Mouse (Mus musculus) intestine, embryonic 14.5 days (tissue): ENCODE results near the gene Zfp414. TPM values are rescaled to one million over a fixed set of nuclear protein-coding genes. Genes with fewer than 3 reads are reported as not detected.

Experiments used
- ATAC-seq: fragments of 200-750 bp; cut with Nextera tagmentation; replicated peaks from 2 replicates; pipeline ENCODE4 v1.8.0; 2017; ENCODE audit warnings: low read depth, moderate number of reproducible peaks, moderate TSS enrichment, moderate library complexity; ENCODE audit not compliant: low FRiP score, low TSS enrichment
- DNase-seq: peaks from one replicate; pipeline ENCODE4 v3.0.0-alpha.2; 2018; ENCODE audit warnings: low spot score
- H3K27ac ChIP-seq: fragments of 300-500 bp; sonication (generic); 2 replicates; pipeline ENCODE4 v1.5.1; 2014; ENCODE audit warnings: low read depth, mild to moderate bottlenecking, control low read depth
- H3K27me3 ChIP-seq: fragments of 300-500 bp; sonication (generic); replicated peaks from 2 replicates; pipeline ENCODE4 v1.6.1; 2014; ENCODE audit warnings: low read length, control low read depth; ENCODE audit not compliant: control insufficient read depth, insufficient read depth
- H3K36me3 ChIP-seq: fragments of 300-500 bp; sonication (generic); 2 replicates; pipeline ENCODE4 v1.6.1; 2014; ENCODE audit warnings: low read length, control low read depth; ENCODE audit not compliant: control insufficient read depth, insufficient read depth
- H3K4me1 ChIP-seq: fragments of 300-500 bp; sonication (generic); replicated peaks from 2 replicates; pipeline ENCODE4 v1.6.1; 2014; ENCODE audit warnings: low read length, control low read depth, mixed read lengths; ENCODE audit not compliant: control insufficient read depth, insufficient read depth
- H3K4me2 ChIP-seq: fragments of 300-500 bp; sonication (generic); 2 replicates; pipeline ENCODE4 v1.6.1; 2014; ENCODE audit warnings: low read length
- H3K4me3 ChIP-seq: fragments of 300-500 bp; sonication (generic); 2 replicates; pipeline ENCODE4 v1.5.1; 2014; ENCODE audit warnings: low read depth, low read length, control low read depth, mixed read lengths
- H3K9ac ChIP-seq: fragments of 300-500 bp; sonication (generic); 2 replicates; pipeline ENCODE4 v1.6.1; 2014; ENCODE audit warnings: mild to moderate bottlenecking, low read length
- H3K9me3 ChIP-seq: fragments of 300-500 bp; sonication (generic); 2 replicates; pipeline ENCODE4 v1.6.1; 2016; ENCODE audit warnings: low read length, control low read depth; ENCODE audit not compliant: control insufficient read depth
- WGBS: fragments of 180-500 bp; shearing (Covaris S2); extraction: QIAGEN DNeasy Blood & Tissue Kit; methylation state at CpG from one replicate; pipeline ENCODE4 v1.1.7; 2014; 5-methylcytosine and 5-hydroxymethylcytosine counted together
- polyA plus RNA-seq: library from polyadenylated mRNA; unstranded; fragments of >200 nt; fragmentation: Nextera tagmentation; extraction: Ambion mirVana; gene quantifications from 2 replicates; pipeline ENCODE4 v1.2.1, GENCODE M21; 2014

Gene Zfp414
- polyA plus RNA-seq: 72.6 and 81.8 TPM in 2 replicates

DNA sequence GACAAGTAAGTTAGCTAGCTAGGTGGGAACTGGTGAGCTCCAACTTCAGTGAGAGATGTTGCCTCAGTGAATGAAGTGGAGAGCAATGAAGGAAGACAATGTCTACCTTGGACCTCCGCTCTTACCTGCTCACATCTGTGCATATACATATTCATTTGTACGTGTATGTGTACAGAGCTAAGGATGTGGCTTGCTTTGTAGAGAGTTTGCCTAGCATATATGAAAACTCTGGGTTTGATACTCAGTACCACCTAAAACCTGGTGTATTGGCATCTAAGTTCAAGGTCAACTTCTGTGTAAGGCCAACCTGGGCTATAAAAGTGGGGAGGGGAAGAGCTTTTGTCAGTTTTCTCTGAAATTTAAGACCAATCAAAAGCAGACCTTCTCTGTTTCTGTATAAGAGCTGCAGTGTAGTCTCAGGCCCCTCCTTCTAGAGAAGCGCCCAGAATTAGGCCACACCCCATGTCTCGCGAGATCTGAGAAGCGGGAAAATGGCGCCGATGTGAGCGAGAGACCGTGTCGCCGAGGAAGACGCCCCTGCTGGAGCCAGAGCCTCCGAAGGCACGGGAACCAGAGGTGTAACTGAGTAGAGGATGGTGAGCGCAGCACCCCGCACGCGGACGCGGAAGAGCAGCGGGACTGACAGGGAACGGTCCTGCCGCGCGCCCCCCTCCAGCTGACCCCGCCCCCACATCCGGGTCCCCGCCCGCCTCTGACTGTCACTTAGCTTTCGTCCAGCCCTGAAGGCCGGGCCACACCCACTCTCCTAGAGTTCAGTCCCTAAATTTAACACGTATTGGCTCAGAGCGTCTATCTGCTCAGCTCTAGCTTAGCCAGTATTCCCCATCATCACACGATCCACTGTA, at the start of gene Zfp414:
Zfp414 (plus strand) TSS at position 470 of the 866 bp plus-strand sequence.
- H3K4me2 ChIP-seq: peak within 1 kb of the TSS; percentile 83
- DNase-seq: peak; percentile 98
- peak; percentile 94 for ATAC-seq
- peak within 1 kb of the TSS; percentile 76 for H3K4me3 ChIP-seq
- H3K27me3 ChIP-seq: no peaks in the 10 kb centered on the region
- peak within 1 kb of the TSS; percentile 98 for H3K27ac ChIP-seq
- H3K9ac ChIP-seq: peak within 1 kb of the TSS; percentile 89
- H3K4me1 ChIP-seq: peaks cover 12% of the 10 kb centered on the region
- H3K9me3 ChIP-seq: no peaks in the 10 kb centered on the region
- H3K36me3 ChIP-seq: peaks cover 17% of the 10 kb centered on the region
- WGBS: 2% methylated on average over 35 of the region's 35 CpGs

DNA sequence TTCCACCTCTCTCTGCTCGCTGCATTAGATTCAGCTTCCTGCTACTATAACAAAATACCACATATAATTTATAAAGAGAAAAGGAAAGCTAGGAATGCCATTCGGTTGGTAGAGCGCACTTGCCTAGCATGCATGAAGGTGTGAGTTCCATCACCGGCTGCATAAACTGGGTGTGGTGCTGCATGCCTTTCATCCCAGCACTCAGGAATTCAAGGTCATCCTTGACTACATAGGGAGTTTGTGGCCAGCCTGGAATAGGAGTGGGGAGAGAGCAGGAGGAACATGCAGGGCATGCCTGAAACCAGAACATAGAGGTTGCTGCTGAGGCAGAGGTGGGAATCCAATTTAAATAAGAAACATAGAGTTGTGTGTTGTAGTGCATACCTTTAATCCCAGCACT, 44.8 kb upstream of the Zfp414 start:
- no peaks in the 10 kb centered on the region for H3K36me3 ChIP-seq
- ATAC-seq: no peak
- H3K4me1 ChIP-seq: no peaks in the 10 kb centered on the region
- 80% methylated on average over 4 of the region's 4 CpGs for WGBS
- H3K4me3 ChIP-seq: no peak overlapping the region
- H3K27me3 ChIP-seq: no peaks in the 10 kb centered on the region
- no peaks in the 10 kb centered on the region for H3K9me3 ChIP-seq
- H3K9ac ChIP-seq: no peak overlapping the region
- no peak overlapping the region for H3K27ac ChIP-seq
- no peak for DNase-seq
- H3K4me2 ChIP-seq: no peak overlapping the region

DNA sequence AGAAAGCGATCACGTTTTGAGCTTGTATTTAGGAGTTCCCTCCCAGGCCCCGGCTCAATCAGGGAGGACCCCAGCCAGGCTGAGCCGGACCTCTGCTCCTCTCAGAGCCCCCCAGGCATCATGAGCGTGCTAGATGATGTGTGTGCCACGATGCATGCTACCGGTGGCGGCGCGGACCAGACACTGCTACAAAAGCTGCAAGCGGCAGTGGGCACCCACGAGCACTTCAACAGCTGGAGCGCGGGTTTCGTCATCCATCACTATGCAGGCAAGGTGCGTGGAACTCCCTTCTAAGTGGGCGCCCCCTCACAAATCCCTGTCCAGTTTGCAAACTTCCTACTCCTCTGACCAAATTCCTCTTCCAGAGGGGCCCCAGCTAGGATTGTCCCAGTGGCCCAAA, 42.9 kb upstream of the Zfp414 start:
- DNase-seq: no peak
- H3K36me3 ChIP-seq: no peaks in the 10 kb centered on the region
- ATAC-seq: no peak
- H3K4me2 ChIP-seq: no peak overlapping the region
- no peaks in the 10 kb centered on the region for H3K4me1 ChIP-seq
- H3K9me3 ChIP-seq: no peaks in the 10 kb centered on the region
- H3K4me3 ChIP-seq: no peak overlapping the region
- no peaks in the 10 kb centered on the region for H3K27me3 ChIP-seq
- WGBS: 60% methylated on average over 17 of the region's 17 CpGs
- no peak overlapping the region for H3K27ac ChIP-seq
- no peak overlapping the region for H3K9ac ChIP-seq

DNA sequence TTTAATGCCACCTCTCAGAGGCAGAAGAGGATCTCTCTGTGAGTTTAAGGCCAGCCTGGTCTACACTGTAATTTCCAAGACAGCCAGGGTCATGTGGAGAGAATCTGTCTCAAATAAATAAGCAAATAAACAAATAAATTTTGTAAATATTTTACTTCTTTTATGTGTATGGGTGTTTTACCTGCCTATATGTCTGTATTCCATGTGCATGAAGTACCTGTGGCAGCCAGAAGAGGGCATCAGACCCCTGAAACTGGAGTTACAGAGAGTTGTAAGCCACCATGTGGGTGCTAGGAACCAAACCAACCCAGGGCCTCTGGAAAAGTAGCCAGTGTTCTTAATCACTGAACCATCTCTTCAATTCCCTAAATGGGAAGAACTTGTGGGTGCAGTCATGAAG, 31.6 kb upstream of the Zfp414 start:
- ATAC-seq: no peak

DNA sequence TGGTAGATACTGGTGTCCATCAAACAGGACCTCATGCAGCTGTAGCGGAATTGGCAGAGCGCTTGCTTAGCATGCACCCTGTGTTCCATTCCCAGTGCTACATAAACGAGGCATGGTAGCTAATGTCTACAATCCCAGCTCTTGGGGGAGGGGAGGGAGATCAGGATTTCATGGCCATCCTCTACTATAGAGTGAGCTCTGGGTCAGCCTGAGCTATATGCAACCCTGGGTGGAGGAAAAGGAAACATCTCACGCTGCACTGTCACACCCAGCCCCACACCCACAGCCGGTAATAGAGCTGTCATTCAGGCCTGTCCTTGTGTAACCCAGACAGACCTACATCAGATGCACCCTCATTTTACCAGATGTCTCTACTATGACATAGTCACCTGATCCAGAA, 30.4 kb upstream of the Zfp414 start:
- H3K27ac ChIP-seq: no peak overlapping the region
- H3K9me3 ChIP-seq: peaks cover 5% of the 10 kb centered on the region; the same call in 1 of the 2 replicates
- ATAC-seq: no peak
- H3K36me3 ChIP-seq: no peaks in the 10 kb centered on the region
- 92% methylated on average over 5 of the region's 5 CpGs for WGBS
- no peaks in the 10 kb centered on the region for H3K4me1 ChIP-seq
- H3K4me2 ChIP-seq: no peak overlapping the region
- H3K4me3 ChIP-seq: no peak overlapping the region
- no peak overlapping the region for H3K9ac ChIP-seq
- no peak for DNase-seq
- no peaks in the 10 kb centered on the region for H3K27me3 ChIP-seq

More for the DNA sequence above, 31.6 kb upstream of the Zfp414 start:
- H3K9ac ChIP-seq: no peak overlapping the region
- no peak overlapping the region for H3K27ac ChIP-seq
- DNase-seq: no peak
- H3K4me1 ChIP-seq: no peaks in the 10 kb centered on the region
- no peaks in the 10 kb centered on the region for H3K27me3 ChIP-seq
- no peaks in the 10 kb centered on the region for H3K36me3 ChIP-seq
- H3K4me3 ChIP-seq: no peak overlapping the region
- no peak overlapping the region for H3K4me2 ChIP-seq
- H3K9me3 ChIP-seq: peaks cover 5% of the 10 kb centered on the region; the same call in 1 of the 2 replicates

DNA sequence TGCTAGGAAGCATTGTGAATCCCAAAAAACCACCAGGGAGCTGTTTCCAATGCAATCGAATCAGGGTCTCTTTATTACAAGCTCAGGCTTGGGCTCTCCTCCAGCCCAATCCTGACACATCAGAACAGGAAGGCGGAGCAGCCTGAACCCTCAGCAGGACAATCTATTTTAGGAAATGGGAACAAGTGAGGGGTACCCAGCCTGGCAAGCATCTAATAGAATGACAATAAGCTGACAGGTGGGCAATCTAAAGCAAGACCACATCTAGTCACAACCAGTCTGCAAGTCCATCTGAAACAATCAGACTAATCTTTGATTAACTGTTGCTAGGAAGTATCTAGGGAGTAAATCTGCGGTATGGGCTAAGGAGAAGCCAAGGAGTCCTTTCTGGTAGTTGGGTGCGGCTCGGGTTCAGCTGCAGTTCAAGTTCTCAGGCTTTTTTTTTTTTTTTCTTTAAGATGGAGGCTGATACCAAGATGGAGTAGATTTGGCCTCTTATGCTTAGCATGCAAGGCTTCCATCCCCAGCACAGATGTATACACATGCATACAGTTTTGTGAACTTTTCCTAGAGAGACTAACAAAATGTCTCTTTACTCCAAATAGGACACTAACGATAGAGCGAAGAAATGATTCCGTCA, 28.9 kb upstream of the Zfp414 start:
- no peak for DNase-seq
- WGBS: 83% methylated on average over 8 of the region's 8 CpGs
- Histone ChIP-seq H3K9me3 (peaks cover 5% of the 10 kb centered on the region; the same call in 1 of the 2 replicates), H3K4me2 (no peak overlapping the region), H3K4me1 (no peaks in the 10 kb centered on the region), H3K9ac (no peak overlapping the region), H3K27ac (no peak overlapping the region), H3K27me3 (no peaks in the 10 kb centered on the region), H3K36me3 (no peaks in the 10 kb centered on the region), H3K4me3 (no peak overlapping the region)
- ATAC-seq: no peak

DNA sequence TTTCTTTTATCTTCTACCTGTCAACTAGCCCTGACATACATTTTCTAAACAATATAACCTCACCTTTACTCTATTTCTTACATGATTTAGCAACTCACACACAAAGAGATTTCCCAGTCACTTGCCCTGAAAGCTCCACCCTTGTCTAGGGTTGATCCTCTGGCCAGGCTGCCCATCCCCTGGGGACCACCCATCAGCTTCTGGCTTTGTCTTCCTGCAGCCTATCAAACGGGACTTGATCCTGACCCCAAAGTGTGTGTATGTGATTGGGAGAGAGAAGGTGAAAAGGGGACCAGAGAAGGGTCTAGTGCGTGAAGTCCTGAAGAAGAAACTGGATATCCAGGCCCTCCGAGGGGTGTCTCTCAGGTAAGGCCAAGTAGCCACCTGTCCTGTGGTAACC, 28.1 kb upstream of the Zfp414 start:
- no peak for ATAC-seq
- Histone ChIP-seq H3K27ac (no peak overlapping the region), H3K4me1 (no peaks in the 10 kb centered on the region), H3K27me3 (no peaks in the 10 kb centered on the region), H3K36me3 (no peaks in the 10 kb centered on the region), H3K9me3 (peaks cover 5% of the 10 kb centered on the region; the same call in 1 of the 2 replicates), H3K4me3 (no peak overlapping the region), H3K9ac (no peak overlapping the region), H3K4me2 (no peak overlapping the region)
- DNase-seq: no peak
- 74% methylated on average over 3 of the region's 3 CpGs for WGBS

DNA sequence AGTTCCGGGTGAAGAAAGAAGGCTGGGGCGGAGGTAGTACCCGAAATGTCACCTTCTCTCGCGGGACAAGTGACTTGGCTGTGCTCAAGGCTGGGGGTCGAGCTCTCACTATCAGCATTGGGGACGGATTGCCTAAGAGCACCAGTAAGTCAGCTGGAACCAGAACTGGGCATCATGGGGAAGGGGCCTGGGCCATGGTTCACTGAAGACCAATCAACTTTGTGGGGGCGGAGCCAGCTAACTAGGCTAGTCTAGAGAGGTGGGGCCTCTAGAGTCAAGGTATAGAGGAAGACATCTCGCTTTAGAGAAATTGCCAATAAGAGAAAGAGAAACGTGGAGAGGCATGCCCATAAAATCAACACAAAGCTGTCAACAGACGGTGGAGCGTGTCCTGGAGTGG, 26.9 kb upstream of the Zfp414 start:
- 87% methylated on average over 12 of the region's 12 CpGs for WGBS
- H3K27me3 ChIP-seq: no peaks in the 10 kb centered on the region
- H3K4me1 ChIP-seq: no peaks in the 10 kb centered on the region
- H3K36me3 ChIP-seq: no peaks in the 10 kb centered on the region
- no peak overlapping the region for H3K4me2 ChIP-seq
- no peak overlapping the region for H3K9ac ChIP-seq
- ATAC-seq: no peak
- no peak overlapping the region for H3K27ac ChIP-seq
- H3K9me3 ChIP-seq: peaks cover 5% of the 10 kb centered on the region; the same call in 1 of the 2 replicates
- H3K4me3 ChIP-seq: no peak overlapping the region
- no peak for DNase-seq
